Mouse (Mus musculus): ENCODE data around the gene Gm7879. TPM values are rescaled to one million over a fixed set of nuclear protein-coding genes. Genes with fewer than 3 reads are reported as not detected.

Gene Gm7879
- total and polyA plus RNA-seq, 3 experiments, result 0.45 to 8.6 (median 6.4) TPM

DNA sequence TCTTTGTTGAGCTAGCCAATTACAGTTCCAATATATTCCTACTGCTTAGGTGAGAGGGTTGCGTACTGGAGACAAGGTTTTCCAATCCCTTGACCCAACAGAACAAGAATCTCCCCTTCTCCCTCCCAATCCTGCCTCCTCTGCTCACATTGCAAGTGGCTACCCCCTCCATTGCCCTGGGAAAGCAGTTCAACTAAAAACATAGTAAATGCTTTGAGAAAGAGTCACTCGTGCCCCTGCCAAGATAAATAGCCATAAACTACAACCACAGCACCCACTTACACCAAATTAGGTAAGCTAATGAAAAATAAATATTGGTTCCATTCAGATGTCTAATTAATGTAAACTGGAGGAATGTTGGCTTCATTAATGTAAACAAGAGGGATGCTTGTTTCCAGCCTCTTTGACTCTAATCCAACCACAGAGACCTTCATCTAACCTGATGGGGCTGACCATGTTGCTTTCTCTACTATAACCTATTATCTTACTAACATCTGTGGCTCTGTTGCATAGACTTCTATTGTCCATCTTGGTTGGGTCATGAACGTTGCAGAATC lies 47.0 kb downstream of the Gm7879 start:
- no peak overlapping the region for H3K4me3 ChIP-seq
- intact Hi-C loops (cut with DNase I), result no loop called here
- 72% methylated on average over 3 of the region's 3 CpGs for WGBS
- no peak overlapping the region for H3K9ac ChIP-seq (ENCODE audit: low read depth, low read length)
- no peaks in the 10 kb centered on the region for H3K36me3 ChIP-seq (ENCODE audit: control insufficient read depth, insufficient read depth, low read length)
- TF ChIP-seq EP300 (IDR thresholded peaks at IDR 0.05; ENCODE audit: insufficient read depth, low read depth, low read length) (no peak), POLR2A (IDR thresholded peaks at IDR 0.05; ENCODE audit: insufficient read depth, low read depth, low read length) (no peak), CTCF (IDR thresholded peaks at IDR 0.05) (no peak)
- no peaks in the 10 kb centered on the region for H3K4me1 ChIP-seq (ENCODE audit: control insufficient read depth, insufficient read depth, low read length)
- H3K27ac ChIP-seq, result no peak overlapping the region
- H3K79me2 ChIP-seq (replicated peaks; ENCODE audit: control insufficient read depth, insufficient read depth, low read length), result no peaks in the 10 kb centered on the region
- H3K27me3 ChIP-seq (ENCODE audit: control insufficient read depth, insufficient read depth, low read length), result no peaks in the 10 kb centered on the region
- no peak for DNase-seq

DNA sequence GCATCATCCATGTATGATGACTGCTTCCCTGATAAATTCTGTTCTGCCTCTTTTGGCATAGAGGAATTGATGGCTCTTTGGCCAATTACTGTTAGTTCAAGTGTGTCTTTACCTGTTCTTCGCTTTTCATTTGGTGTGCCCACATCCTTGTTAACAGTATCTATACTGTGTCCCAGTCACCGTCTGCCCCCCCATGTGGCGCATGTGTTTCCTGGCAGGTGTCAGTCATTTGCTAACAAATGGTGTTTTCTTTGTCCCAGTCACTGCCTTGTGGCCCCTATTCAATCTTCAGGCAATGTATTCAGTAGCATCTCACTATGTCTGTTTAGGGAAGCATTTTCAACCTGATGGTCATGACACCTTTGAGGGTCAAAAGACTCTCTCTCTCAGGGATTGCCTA lies 48.1 kb downstream of the Gm7879 start:
- Histone ChIP-seq H3K9ac (ENCODE audit: low read depth, low read length) (no peak overlapping the region), H3K27me3 (ENCODE audit: control insufficient read depth, insufficient read depth, low read length) (no peaks in the 10 kb centered on the region), H3K4me1 (ENCODE audit: control insufficient read depth, insufficient read depth, low read length) (no peaks in the 10 kb centered on the region), H3K4me3 (no peak overlapping the region), H3K36me3 (ENCODE audit: control insufficient read depth, insufficient read depth, low read length) (no peaks in the 10 kb centered on the region), H3K27ac (no peak overlapping the region), H3K79me2 (replicated peaks; ENCODE audit: control insufficient read depth, insufficient read depth, low read length) (no peaks in the 10 kb centered on the region)
- no peak for TF ChIP-seq CTCF (IDR thresholded peaks at IDR 0.05)
- intact Hi-C loops (cut with DNase I), result no loop called here
- no peak for DNase-seq
- 77% methylated on average over 3 of the region's 3 CpGs for WGBS

Other genes with a start within 250 kb of the Gm7879 start
- gene Bst1, start 94.3 kb upstream of the Gm7879 start, total RNA-seq (2021), result 1 to 10 TPM; 1.6 to 3.3 TPM
- gene Bst1, start 94.3 kb upstream of the Gm7879 start, polyA plus RNA-seq (2012; rRNA removed), result 1.3 and 1.7 TPM in 2 replicates
- 10 to 100 TPM; 32.6 to 39.0 TPM for gene Fbxl5, start 91.5 kb upstream of the Gm7879 start, total RNA-seq (2021)
- gene Fbxl5, start 91.5 kb upstream of the Gm7879 start, polyA plus RNA-seq (2012; rRNA removed), result 20.1 and 32.0 TPM in 2 replicates
- 1 to 10 TPM; 7.3 to 7.5 TPM for gene Cd38, start 44.6 kb upstream of the Gm7879 start, total RNA-seq (2021)
- 8.6 and 22.0 TPM in 2 replicates for gene Cd38, start 44.6 kb upstream of the Gm7879 start, polyA plus RNA-seq (2012; rRNA removed)
- not detected for gene Fgfbp1, start 68.6 kb downstream of the Gm7879 start, total RNA-seq (2021)
- 0.16 and 0.44 TPM in 2 replicates for gene Fgfbp1, start 68.6 kb downstream of the Gm7879 start, polyA plus RNA-seq (2012; rRNA removed)
- 10 to 100 TPM in 1 of 2 experiments, 1 to 10 TPM in 1; 7.8 to 10.0 TPM for gene Prom1, start 188.9 kb downstream of the Gm7879 start, total RNA-seq (2021)
- gene Prom1, start 188.9 kb downstream of the Gm7879 start, polyA plus RNA-seq (2012; rRNA removed), result 0.57 and 1.8 TPM in 2 replicates